Mouse (Mus musculus) midbrain, embryonic 11.5 days (tissue): Measurements from ENCODE around the gene Phf3. TPM values are rescaled to one million over a fixed set of nuclear protein-coding genes. Genes with fewer than 3 reads are reported as not detected.

ENCODE experiments used
- ATAC-seq: fragments of 200-750 bp; cut with Nextera tagmentation; 2 replicates; pipeline ENCODE4 v1.8.0; 2017; ENCODE audit warnings: moderate TSS enrichment, moderate library complexity; ENCODE audit not compliant: low FRiP score
- DNase-seq: peaks from one replicate; pipeline ENCODE4 v3.0.0; 2015; ENCODE audit warnings: low spot score; ENCODE audit errors: missing footprints
- H3K27ac ChIP-seq: fragments of 300-500 bp; sonication (generic); 2 replicates; pipeline ENCODE4 v1.5.1; 2014; ENCODE audit warnings: low read depth, low read length
- H3K27me3 ChIP-seq: fragments of 300-500 bp; sonication (generic); 2 replicates; pipeline ENCODE4 v1.6.1; 2014; ENCODE audit warnings: mild to moderate bottlenecking, low read length, moderate library complexity, mixed read lengths; ENCODE audit not compliant: control insufficient read depth, insufficient read depth
- H3K36me3 ChIP-seq: fragments of 300-500 bp; sonication (generic); 2 replicates; pipeline ENCODE4 v1.6.1; 2014; ENCODE audit warnings: mild to moderate bottlenecking, low read length, moderate library complexity, mixed read lengths; ENCODE audit not compliant: control insufficient read depth, insufficient read depth
- H3K4me1 ChIP-seq: fragments of 300-500 bp; sonication (generic); 2 replicates; pipeline ENCODE4 v1.6.1; 2014; ENCODE audit warnings: low read length; ENCODE audit not compliant: control insufficient read depth, insufficient read depth
- H3K4me2 ChIP-seq: fragments of 300-500 bp; sonication (generic); 2 replicates; pipeline ENCODE4 v1.6.1; 2014; ENCODE audit warnings: mild to moderate bottlenecking, moderate library complexity
- H3K4me3 ChIP-seq: fragments of 300-500 bp; sonication (generic); 2 replicates; pipeline ENCODE4 v1.5.1; 2014; ENCODE audit warnings: low read depth, low read length
- H3K9ac ChIP-seq: fragments of 300-500 bp; sonication (generic); 2 replicates; pipeline ENCODE4 v1.6.1; 2014; ENCODE audit warnings: low read length
- H3K9me3 ChIP-seq: fragments of 300-500 bp; sonication (generic); 2 replicates; pipeline ENCODE4 v1.6.1; 2016; ENCODE audit warnings: low read length; ENCODE audit not compliant: control insufficient read depth
- WGBS: fragments of 180-500 bp; shearing (Covaris S2); extraction: QIAGEN DNeasy Blood & Tissue Kit; methylation state at CpG from one replicate; pipeline ENCODE4 v1.1.7; 2014; 5-methylcytosine and 5-hydroxymethylcytosine counted together
- polyA plus RNA-seq: library from polyadenylated mRNA; unstranded; fragments of >200 nt; fragmentation: Nextera tagmentation; extraction: Ambion mirVana; gene quantifications from 2 replicates; pipeline ENCODE4 v1.2.1, GENCODE M21; 2014

Gene Phf3
- polyA plus RNA-seq, 1 experiment from 2014 or later: 37.8 TPM

- DNase-seq (peak; percentile 67), ATAC-seq (no peak)
- no peaks in the 10 kb centered on the region for H3K36me3 ChIP-seq
- H3K27me3 ChIP-seq: no peaks in the 10 kb centered on the region
- H3K4me3 ChIP-seq: no peak overlapping the region
- H3K4me2 ChIP-seq: no peak overlapping the region
- 63% methylated on average over 1 of the region's 1 CpGs for WGBS
- H3K9ac ChIP-seq: no peak overlapping the region
- no peaks in the 10 kb centered on the region for H3K9me3 ChIP-seq
- no peaks in the 10 kb centered on the region for H3K4me1 ChIP-seq
- no peak overlapping the region for H3K27ac ChIP-seq
These were observed 26.0 kb downstream of the Phf3 start for GRCm38 (mm10) chr1:30847706-30848105.

GRCm38 (mm10) chr1:30839662-30840061 is 34.1 kb downstream of the Phf3 start:
- H3K36me3 ChIP-seq: no peaks in the 10 kb centered on the region; the same call in 1 of the 2 replicates
- H3K27me3 ChIP-seq: no peaks in the 10 kb centered on the region
- H3K9me3 ChIP-seq: no peaks in the 10 kb centered on the region
- ATAC-seq: no peak
- no peak overlapping the region for H3K9ac ChIP-seq
- no peaks in the 10 kb centered on the region for H3K4me1 ChIP-seq
- no peak overlapping the region for H3K27ac ChIP-seq
- WGBS: 74% methylated on average over 3 of the region's 3 CpGs
- H3K4me2 ChIP-seq: no peak overlapping the region
- peak; percentile 69 for DNase-seq
- no peak overlapping the region for H3K4me3 ChIP-seq

DNA sequence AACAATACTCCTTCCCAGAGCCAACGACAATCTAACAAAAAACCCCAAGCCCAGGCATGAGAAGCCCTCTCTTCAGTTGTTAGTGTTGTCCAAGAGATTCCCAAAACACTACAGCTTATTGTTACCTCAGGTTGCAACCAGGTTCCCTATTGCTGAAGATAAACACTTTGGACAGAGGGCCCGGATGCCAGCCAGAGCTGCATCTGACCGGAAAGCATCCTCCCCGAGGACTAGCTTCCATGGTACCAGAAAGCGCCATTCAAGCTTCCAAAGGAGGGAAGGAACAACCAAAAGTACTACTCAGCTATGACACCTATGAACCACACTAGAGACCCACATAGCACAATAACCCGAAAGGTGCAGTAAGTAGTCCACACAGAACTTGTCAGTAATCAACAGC is 38.2 kb downstream of the Phf3 start:
- Histone ChIP-seq H3K4me2 (no peak overlapping the region), H3K36me3 (no peaks in the 10 kb centered on the region; the same call in 1 of the 2 replicates), H3K4me3 (no peak overlapping the region), H3K9me3 (no peaks in the 10 kb centered on the region), H3K27me3 (no peaks in the 10 kb centered on the region), H3K9ac (no peak overlapping the region), H3K4me1 (no peaks in the 10 kb centered on the region), H3K27ac (no peak overlapping the region)
- DNase-seq: peak; percentile 72
- ATAC-seq: no peak
- 90% methylated on average over 6 of the region's 6 CpGs for WGBS

GRCm38 (mm10) chr1:30832778-30833177 is 40.9 kb downstream of the Phf3 start:
- ATAC-seq (no peak), DNase-seq (peak; percentile 37)
- no peaks in the 10 kb centered on the region for H3K4me1 ChIP-seq
- peaks cover 6% of the 10 kb centered on the region for H3K36me3 ChIP-seq
- H3K9ac ChIP-seq: no peak overlapping the region
- 89% methylated on average over 4 of the region's 4 CpGs for WGBS
- no peaks in the 10 kb centered on the region for H3K27me3 ChIP-seq
- H3K4me2 ChIP-seq: no peak overlapping the region
- H3K4me3 ChIP-seq: no peak overlapping the region
- no peak overlapping the region for H3K27ac ChIP-seq
- no peaks in the 10 kb centered on the region for H3K9me3 ChIP-seq

DNA sequence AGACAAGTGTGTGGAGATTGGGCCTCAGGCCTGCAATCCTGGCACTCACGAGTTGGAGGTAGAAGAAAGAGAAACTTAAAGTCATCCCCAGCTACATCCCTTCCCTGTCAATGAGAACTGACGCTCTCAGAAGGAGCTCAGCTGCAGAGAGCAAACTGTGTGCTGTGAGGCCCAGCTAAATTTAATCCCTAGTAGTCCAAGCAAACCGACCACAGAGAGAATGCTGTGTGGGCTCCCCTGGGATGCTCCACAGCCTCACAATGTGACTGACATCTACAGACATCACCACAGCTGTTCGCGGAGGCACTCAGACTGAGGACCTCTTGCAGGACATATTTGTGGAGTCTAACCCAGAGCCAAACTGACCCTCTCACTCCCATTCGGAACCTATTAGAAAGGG is 54.3 kb downstream of the Phf3 start:
- DNase-seq: peak; percentile 57
- WGBS: 90% methylated on average over 6 of the region's 6 CpGs
- H3K27ac ChIP-seq: no peak overlapping the region
- H3K36me3 ChIP-seq: peaks cover 5% of the 10 kb centered on the region; the same call in 1 of the 2 replicates
- no peak overlapping the region for H3K4me2 ChIP-seq
- no peak for ATAC-seq
- no peak overlapping the region for H3K4me3 ChIP-seq
- no peaks in the 10 kb centered on the region for H3K4me1 ChIP-seq
- H3K9ac ChIP-seq: no peak overlapping the region
- no peaks in the 10 kb centered on the region for H3K9me3 ChIP-seq
- H3K27me3 ChIP-seq: no peaks in the 10 kb centered on the region

- no peaks in the 10 kb centered on the region for H3K9me3 ChIP-seq
- DNase-seq (no peak), ATAC-seq (no peak)
- no peaks in the 10 kb centered on the region for H3K27me3 ChIP-seq
- peaks cover 16% of the 10 kb centered on the region for H3K36me3 ChIP-seq
- no peak overlapping the region for H3K4me3 ChIP-seq
- H3K4me1 ChIP-seq: no peaks in the 10 kb centered on the region
- H3K9ac ChIP-seq: no peak overlapping the region
- WGBS: 100% methylated on average over 1 of the region's 1 CpGs
- H3K4me2 ChIP-seq: no peak overlapping the region
- no peak overlapping the region for H3K27ac ChIP-seq
These were observed 58.1 kb downstream of the Phf3 start for GRCm38 (mm10) chr1:30815609-30816008.

DNA sequence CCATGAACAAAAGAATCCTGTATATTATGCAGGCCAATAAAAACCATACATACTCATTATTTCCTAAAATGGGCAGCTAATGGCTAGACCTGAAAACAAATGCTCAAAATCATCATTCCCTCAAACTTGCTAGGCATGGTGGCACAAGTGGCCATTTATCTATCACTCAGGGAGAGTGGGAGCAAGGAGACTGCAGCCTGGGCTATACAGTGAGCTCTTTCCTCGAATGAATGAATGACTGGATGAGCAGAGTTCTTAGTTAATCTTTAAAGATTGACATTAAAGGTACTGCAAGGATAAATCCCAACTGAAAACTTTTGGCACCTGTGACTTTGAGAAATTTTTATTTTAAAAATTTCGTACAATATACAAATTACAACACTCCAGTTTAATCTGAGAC is 58.7 kb downstream of the Phf3 start:
- peaks cover 16% of the 10 kb centered on the region for H3K36me3 ChIP-seq

DNA sequence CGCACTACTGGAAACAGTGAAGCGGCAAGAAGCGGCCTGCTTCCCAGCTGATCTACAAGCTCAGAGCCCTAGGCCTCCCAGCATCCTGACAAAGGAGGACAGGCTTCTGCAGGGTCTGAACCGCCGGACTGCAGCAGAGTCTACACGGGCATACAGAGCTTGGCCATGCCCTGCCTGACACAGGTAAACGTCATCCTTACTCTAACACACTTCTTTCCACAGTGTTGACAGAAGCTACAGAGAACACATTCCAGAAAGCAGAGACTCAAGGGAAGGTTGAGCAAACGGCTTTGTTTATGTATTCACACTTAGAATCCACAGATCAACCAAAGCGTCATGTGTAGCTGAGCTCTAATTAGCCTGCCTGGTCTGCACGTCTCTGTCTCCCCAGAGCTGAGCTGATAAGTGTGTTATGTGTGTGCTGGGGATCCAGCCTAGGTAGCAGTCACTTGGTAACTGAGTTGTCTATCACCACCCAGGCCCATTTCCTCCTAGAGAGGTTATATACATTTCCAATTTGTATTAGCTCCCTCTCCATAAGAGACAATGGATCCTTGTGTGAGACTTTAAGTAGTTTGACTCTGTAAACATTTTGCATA is 65.5 kb downstream of the Phf3 start:
- ATAC-seq: 0 out of 2 replicates have a peak, but pooled peaks have one; percentile 33
- H3K4me1 ChIP-seq: no peaks in the 10 kb centered on the region
- no peak for DNase-seq
- H3K36me3 ChIP-seq: peaks cover 36% of the 10 kb centered on the region
- H3K4me2 ChIP-seq: no peak overlapping the region
- H3K9me3 ChIP-seq: no peaks in the 10 kb centered on the region
- no peak overlapping the region for H3K9ac ChIP-seq
- H3K4me3 ChIP-seq: no peak overlapping the region
- no peak overlapping the region for H3K27ac ChIP-seq
- no peaks in the 10 kb centered on the region for H3K27me3 ChIP-seq
- 91% methylated on average over 10 of the region's 10 CpGs for WGBS

More for the DNA sequence above, 58.7 kb downstream of the Phf3 start:
- 87% methylated on average over 2 of the region's 2 CpGs for WGBS
- no peak overlapping the region for H3K9ac ChIP-seq
- H3K4me3 ChIP-seq: no peak overlapping the region
- H3K27me3 ChIP-seq: no peaks in the 10 kb centered on the region
- no peak overlapping the region for H3K27ac ChIP-seq
- H3K9me3 ChIP-seq: no peaks in the 10 kb centered on the region
- H3K4me1 ChIP-seq: no peaks in the 10 kb centered on the region
- ATAC-seq (no peak), DNase-seq (no peak)
- H3K4me2 ChIP-seq: no peak overlapping the region

GRCm38 (mm10) chr1:30805688-30806285 is 67.9 kb downstream of the Phf3 start:
- H3K4me3 ChIP-seq: no peak overlapping the region
- H3K4me2 ChIP-seq: no peak overlapping the region
- H3K4me1 ChIP-seq: no peaks in the 10 kb centered on the region
- peaks cover 25% of the 10 kb centered on the region for H3K36me3 ChIP-seq
- WGBS: 95% methylated on average over 11 of the region's 11 CpGs
- H3K27me3 ChIP-seq: no peaks in the 10 kb centered on the region
- no peak overlapping the region for H3K9ac ChIP-seq
- ATAC-seq: no peak
- no peaks in the 10 kb centered on the region for H3K9me3 ChIP-seq
- H3K27ac ChIP-seq: no peak overlapping the region
- DNase-seq: no peak
